Mouse (Mus musculus) spleen, adult 2 months (tissue): Measurements from ENCODE around the gene Mapkapk5. TPM values are rescaled to one million over a fixed set of nuclear protein-coding genes. Genes with fewer than 3 reads are reported as not detected.

ENCODE experiments used
- DNase-seq, 2 experiments: peaks; one replicate each; pipeline versions ENCODE4 v3.0.0 to v3.0.0-alpha.2; 2012 to 2021; ENCODE audit warnings: low spot score in 2 of 2, low read depth in 1 of 2
- H3K27ac ChIP-seq: fragments of 200-500 bp; 2 replicates; pipeline ENCODE4 v1.5.1; 2012; ENCODE audit warnings: low read length, inconsistent platforms; ENCODE audit not compliant: insufficient read depth
- H3K27me3 ChIP-seq: fragments of 200-500 bp; 2 replicates; pipeline ENCODE4 v1.6.1; 2012; ENCODE audit warnings: mild to moderate bottlenecking, moderate library complexity, low read length, inconsistent platforms; ENCODE audit not compliant: control insufficient read depth, insufficient read depth
- H3K36me3 ChIP-seq: fragments of 200-500 bp; 2 replicates; pipeline ENCODE4 v1.6.1; 2012; ENCODE audit warnings: mild to moderate bottlenecking, low read length, inconsistent platforms; ENCODE audit not compliant: control insufficient read depth, insufficient read depth
- H3K4me1 ChIP-seq: fragments of 200-500 bp; 2 replicates; pipeline ENCODE4 v1.6.1; 2011; ENCODE audit warnings: inconsistent platforms; ENCODE audit not compliant: control insufficient read depth, insufficient read depth, insufficient read length
- H3K4me3 ChIP-seq: fragments of 200-500 bp; 2 replicates; pipeline ENCODE4 v1.5.1; 2011; ENCODE audit warnings: mild to moderate bottlenecking, inconsistent platforms; ENCODE audit not compliant: insufficient read depth, insufficient read length; ENCODE audit errors: extremely low read depth
- CTCF ChIP-seq: fragments of 200-500 bp; IDR thresholded peaks from 2 replicates; pipeline ENCODE4 v1.5.1; 2011; ENCODE audit warnings: mild to moderate bottlenecking, inconsistent platforms; ENCODE audit not compliant: insufficient read depth, insufficient read length, insufficient replicate concordance; ENCODE audit errors: extremely low read depth
- POLR2A ChIP-seq: fragments of 200-500 bp; IDR thresholded peaks from 2 replicates; pipeline ENCODE4 v1.6.1; 2011; ENCODE audit warnings: low read depth, low read length, inconsistent platforms
- WGBS: fragments of 180-500 bp; shearing (Covaris S2); methylation state at CpG from one replicate; pipeline ENCODE4 v1.1.7; 2018; 5-methylcytosine and 5-hydroxymethylcytosine counted together
- polyA plus RNA-seq: library from polyadenylated mRNA; depleted of rRNA; stranded (reverse); fragments of >200 nt; gene quantifications from 2 replicates; pipeline ENCODE4 v1.2.3, GENCODE M21; 2012

The Mapkapk5 gene
- polyA plus RNA-seq, 1 experiment, result 18.9 TPM

GRCm38 (mm10) chr5:121564468-121564895 lies 18.8 kb upstream of the Mapkapk5 start:
- H3K4me3 ChIP-seq, result peak overlapping the region; percentile 43; the same call in 1 of the 2 replicates

GRCm38 (mm10) chr5:121562436-121562835 lies 16.7 kb upstream of the Mapkapk5 start:
- no peak for TF ChIP-seq POLR2A
- no peak for TF ChIP-seq CTCF
- Histone ChIP-seq H3K27me3 (no peaks in the 10 kb centered on the region), H3K4me1 (no peaks in the 10 kb centered on the region; the same call in 1 of the 2 replicates), H3K4me3 (no peak overlapping the region), H3K36me3 (no peaks in the 10 kb centered on the region), H3K27ac (no peak overlapping the region)
- no peak for DNase-seq
- WGBS, result 89% methylated on average over 3 of the region's 3 CpGs

More at GRCm38 (mm10) chr5:121564468-121564895, 18.8 kb upstream of the Mapkapk5 start:
- H3K27me3 ChIP-seq, result no peaks in the 10 kb centered on the region
- H3K4me1 ChIP-seq, result no peaks in the 10 kb centered on the region; the same call in 1 of the 2 replicates
- 2% methylated on average over 11 of the region's 11 CpGs for WGBS
- peaks cover 3% of the 10 kb centered on the region for H3K36me3 ChIP-seq
- H3K27ac ChIP-seq, result 0 out of 2 replicates have a peak overlapping the region, but pooled peaks have one; percentile 9
- peak; percentile 93 for TF ChIP-seq CTCF
- TF ChIP-seq POLR2A, result no peak
- DNase-seq, result peak; percentile 80 to 88

GRCm38 (mm10) chr5:121549196-121549595 lies 3.5 kb upstream of the Mapkapk5 start:
- no peak for DNase-seq

GRCm38 (mm10) chr5:121547084-121547483 lies 1.4 kb upstream of the Mapkapk5 start:
- Histone ChIP-seq H3K4me3 (no peak overlapping the region), H3K27me3 (no peaks in the 10 kb centered on the region), H3K27ac (no peak overlapping the region), H3K36me3 (no peaks in the 10 kb centered on the region), H3K4me1 (peaks cover 2% of the 10 kb centered on the region; the same call in 1 of the 2 replicates)
- WGBS, result 80% methylated on average over 3 of the region's 3 CpGs
- TF ChIP-seq POLR2A (no peak), CTCF (no peak)
- no peak for DNase-seq

More at GRCm38 (mm10) chr5:121549196-121549595, 3.5 kb upstream of the Mapkapk5 start:
- WGBS, result 91% methylated on average over 7 of the region's 7 CpGs
- no peak overlapping the region for H3K27ac ChIP-seq
- H3K4me1 ChIP-seq, result peaks cover 2% of the 10 kb centered on the region; the same call in 1 of the 2 replicates
- TF ChIP-seq CTCF, result no peak
- no peak for TF ChIP-seq POLR2A
- H3K36me3 ChIP-seq, result no peaks in the 10 kb centered on the region
- no peak overlapping the region for H3K4me3 ChIP-seq
- no peaks in the 10 kb centered on the region for H3K27me3 ChIP-seq

- TF ChIP-seq POLR2A (no peak), CTCF (peak; percentile 53; the same call in 1 of the 2 replicates)
- Histone ChIP-seq H3K27ac (no peak overlapping the region), H3K27me3 (no peaks in the 10 kb centered on the region), H3K36me3 (no peaks in the 10 kb centered on the region), H3K4me1 (peaks cover 2% of the 10 kb centered on the region; the same call in 1 of the 2 replicates), H3K4me3 (peak overlapping the region; percentile 81; the same call in 1 of the 2 replicates)
- 8% methylated on average over 6 of the region's 6 CpGs for WGBS
- DNase-seq, result peak in 1 of 2 experiments; percentile 41
These were observed 808 bp upstream of the Mapkapk5 start for GRCm38 (mm10) chr5:121546530-121546895.

GRCm38 (mm10) chr5:121544910-121545792 lies 554 bp downstream of the Mapkapk5 start, which contains the start of the genes Adam1a and Gm42878:
Gene Adam1a (minus strand): TSS chr5:121545482.
Gene Gm42878 (minus strand): TSS chr5:121545482.
- peak within 1 kb of the TSS; percentile 91 for H3K27ac ChIP-seq
- no peaks in the 10 kb centered on the region for H3K36me3 ChIP-seq
- peak in 1 of 2 experiments; percentile 41 for DNase-seq
- peaks cover 2% of the 10 kb centered on the region; the same call in 1 of the 2 replicates for H3K4me1 ChIP-seq
- TF ChIP-seq POLR2A, result no peak
- TF ChIP-seq CTCF, result no peak
- peak within 1 kb of the TSS; percentile 81 for H3K4me3 ChIP-seq
- WGBS, result 1% methylated on average over 59 of the region's 97 CpGs
- no peaks in the 10 kb centered on the region for H3K27me3 ChIP-seq
